Mouse (Mus musculus) embryonic facial prominence, embryonic 12.5 days (tissue): ENCODE data around the gene Prkca. TPM values are rescaled to one million over a fixed set of nuclear protein-coding genes. Genes with fewer than 3 reads are reported as not detected.

ENCODE experiments used
- ATAC-seq: fragments of 200-750 bp; cut with Nextera tagmentation; 2 replicates; pipeline ENCODE4 v1.8.0; 2017; ENCODE audit not compliant: insufficient number of reproducible peaks, insufficient read depth, low FRiP score, low TSS enrichment
- H3K27ac ChIP-seq: fragments of 300-500 bp; sonication (generic); 2 replicates; pipeline ENCODE4 v1.5.1; 2016; ENCODE audit warnings: mild to moderate bottlenecking
- H3K27me3 ChIP-seq: fragments of 300-500 bp; sonication (generic); 2 replicates; pipeline ENCODE4 v1.6.1; 2016; ENCODE audit warnings: mild to moderate bottlenecking, moderate library complexity
- H3K36me3 ChIP-seq: fragments of 300-500 bp; sonication (generic); 2 replicates; pipeline ENCODE4 v1.6.1; 2016; ENCODE audit warnings: mild to moderate bottlenecking
- H3K4me1 ChIP-seq: fragments of 300-500 bp; sonication (generic); 2 replicates; pipeline ENCODE4 v1.6.1; 2016
- H3K4me2 ChIP-seq: fragments of 300-500 bp; sonication (generic); replicated peaks from 2 replicates; pipeline ENCODE4 v1.6.1; 2016; ENCODE audit warnings: mild to moderate bottlenecking, moderate library complexity
- H3K4me3 ChIP-seq: fragments of 300-500 bp; sonication (generic); 2 replicates; pipeline ENCODE4 v1.5.1; 2016; ENCODE audit warnings: mild to moderate bottlenecking
- H3K9ac ChIP-seq: fragments of 300-500 bp; sonication (generic); 2 replicates; pipeline ENCODE4 v1.6.1; 2016; ENCODE audit warnings: mild to moderate bottlenecking, moderate library complexity
- H3K9me3 ChIP-seq: fragments of 300-500 bp; sonication (generic); 2 replicates; pipeline ENCODE4 v1.6.1; 2016; ENCODE audit warnings: mild to moderate bottlenecking, moderate library complexity
- WGBS: fragments of 180-500 bp; shearing (Covaris S2); methylation state at CpG from one replicate; pipeline ENCODE4 v1.1.7; 2016; 5-methylcytosine and 5-hydroxymethylcytosine counted together
- polyA plus RNA-seq: library from polyadenylated mRNA; unstranded; fragments of >200 nt; fragmentation: Nextera tagmentation; extraction: Ambion mirVana; gene quantifications from 2 replicates; pipeline ENCODE4 v1.2.1, GENCODE M21; 2016

Gene Prkca
- polyA plus RNA-seq, 1 experiment from 2014 or later, result 8.5 TPM

DNA sequence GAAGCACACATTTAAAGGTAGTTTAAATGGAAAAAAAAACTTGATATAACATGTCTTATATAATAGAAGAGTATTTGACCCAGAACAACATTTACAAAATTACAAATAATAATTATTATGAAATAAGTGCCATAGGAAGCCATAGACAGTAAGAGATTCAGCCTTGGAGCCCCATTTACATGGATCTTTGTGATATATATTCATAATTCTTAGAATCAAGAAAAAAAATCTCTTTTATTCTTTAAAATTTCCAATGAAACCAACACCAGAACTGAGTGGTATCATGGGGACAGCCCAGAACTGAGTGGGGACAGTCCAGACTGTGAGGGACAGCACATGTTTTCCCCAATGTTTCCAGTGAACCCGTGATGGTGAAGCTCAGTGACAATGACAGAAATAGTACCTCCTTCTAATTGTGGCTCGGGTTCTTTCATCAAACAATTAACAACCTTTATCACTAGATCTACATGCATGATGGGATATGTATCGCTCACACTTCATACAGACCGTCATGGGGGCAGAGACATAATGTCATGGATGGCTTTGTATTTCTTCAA, 144.2 kb downstream of the Prkca start:
- Histone ChIP-seq H3K4me3 (no peak overlapping the region), H3K4me1 (peaks cover 4% of the 10 kb centered on the region; the same call in 1 of the 2 replicates), H3K4me2 (no peak overlapping the region), H3K36me3 (no peaks in the 10 kb centered on the region), H3K9ac (no peak overlapping the region), H3K27ac (no peak overlapping the region), H3K9me3 (no peaks in the 10 kb centered on the region), H3K27me3 (no peaks in the 10 kb centered on the region)
- no peak for ATAC-seq
- WGBS, result 87% methylated on average over 4 of the region's 4 CpGs

- Histone ChIP-seq H3K9ac (no peak overlapping the region), H3K9me3 (no peaks in the 10 kb centered on the region), H3K27me3 (no peaks in the 10 kb centered on the region), H3K36me3 (no peaks in the 10 kb centered on the region), H3K4me3 (no peak overlapping the region), H3K4me2 (no peak overlapping the region), H3K27ac (no peak overlapping the region), H3K4me1 (peaks cover 4% of the 10 kb centered on the region; the same call in 1 of the 2 replicates)
- 70% methylated on average over 5 of the region's 5 CpGs for WGBS
- 0 out of 2 replicates have a peak, but pooled peaks have one; percentile 15 for ATAC-seq
Observed at GRCm38 (mm10) chr11:108198592-108198991, 145.1 kb downstream of the Prkca start.

- H3K27ac ChIP-seq, result no peak overlapping the region
- no peaks in the 10 kb centered on the region for H3K9me3 ChIP-seq
- H3K36me3 ChIP-seq, result no peaks in the 10 kb centered on the region
- no peaks in the 10 kb centered on the region; the same call in 1 of the 2 replicates for H3K4me1 ChIP-seq
- no peak overlapping the region for H3K4me3 ChIP-seq
- H3K4me2 ChIP-seq, result no peak overlapping the region
- no peaks in the 10 kb centered on the region for H3K27me3 ChIP-seq
- no peak overlapping the region for H3K9ac ChIP-seq
- no peak for ATAC-seq
- 56% methylated on average over 9 of the region's 9 CpGs for WGBS
Observed at GRCm38 (mm10) chr11:108197427-108198218, 146.1 kb downstream of the Prkca start.

GRCm38 (mm10) chr11:108196796-108197195, 146.9 kb downstream of the Prkca start:
- 86% methylated on average over 3 of the region's 3 CpGs for WGBS
- H3K9ac ChIP-seq, result no peak overlapping the region
- H3K27ac ChIP-seq, result no peak overlapping the region
- ATAC-seq, result no peak
- no peak overlapping the region for H3K4me2 ChIP-seq
- no peak overlapping the region for H3K4me3 ChIP-seq
- H3K9me3 ChIP-seq, result no peaks in the 10 kb centered on the region
- H3K4me1 ChIP-seq, result no peaks in the 10 kb centered on the region; the same call in 1 of the 2 replicates
- H3K27me3 ChIP-seq, result no peaks in the 10 kb centered on the region
- no peaks in the 10 kb centered on the region for H3K36me3 ChIP-seq

DNA sequence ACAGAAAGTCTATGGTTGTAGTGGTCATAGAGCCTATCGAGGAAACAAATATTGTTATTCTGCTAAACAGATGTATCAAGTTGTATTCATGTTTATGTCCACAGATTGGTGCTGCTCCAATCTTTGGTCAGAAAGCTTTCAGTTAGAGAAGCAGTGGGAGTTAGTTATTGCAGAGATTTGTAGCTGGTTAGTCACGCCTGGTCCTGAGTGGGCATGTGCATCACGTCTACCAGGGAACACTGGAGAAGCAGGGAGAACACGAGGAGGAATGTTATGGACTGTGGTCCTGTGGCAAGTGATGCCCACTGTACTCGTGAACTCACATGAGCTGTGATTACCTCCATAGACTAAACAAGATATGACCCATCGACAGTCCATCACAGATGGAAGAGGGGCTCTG, 153.4 kb downstream of the Prkca start:
- Histone ChIP-seq H3K27me3 (no peaks in the 10 kb centered on the region), H3K9ac (no peak overlapping the region), H3K4me1 (no peaks in the 10 kb centered on the region), H3K27ac (no peak overlapping the region), H3K36me3 (no peaks in the 10 kb centered on the region), H3K4me2 (no peak overlapping the region), H3K4me3 (no peak overlapping the region), H3K9me3 (no peaks in the 10 kb centered on the region)
- 91% methylated on average over 6 of the region's 6 CpGs for WGBS
- no peak for ATAC-seq

DNA sequence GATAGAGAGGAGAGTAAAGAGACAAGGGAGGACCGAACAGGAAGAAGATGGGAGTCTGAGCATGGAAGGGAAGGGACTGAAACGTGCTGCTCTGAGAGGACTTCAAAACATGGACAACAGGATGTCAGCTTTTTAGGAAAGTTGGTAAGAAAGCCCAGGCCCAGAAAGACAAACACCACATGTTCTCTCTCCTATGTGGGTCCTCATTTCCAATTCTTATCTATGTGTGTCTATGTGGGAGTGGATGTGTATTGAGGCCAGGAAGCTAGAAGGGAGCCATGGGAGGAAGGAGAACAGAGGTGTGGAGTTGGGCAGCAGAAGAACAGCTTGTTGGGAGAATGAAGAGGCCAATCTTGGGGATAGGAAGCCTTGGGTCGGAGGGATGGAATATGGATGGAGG, 154.4 kb downstream of the Prkca start:
- Histone ChIP-seq H3K4me1 (no peaks in the 10 kb centered on the region), H3K4me2 (no peak overlapping the region), H3K27ac (no peak overlapping the region), H3K36me3 (no peaks in the 10 kb centered on the region), H3K27me3 (no peaks in the 10 kb centered on the region), H3K4me3 (no peak overlapping the region), H3K9me3 (no peaks in the 10 kb centered on the region), H3K9ac (no peak overlapping the region)
- ATAC-seq, result no peak
- 81% methylated on average over 3 of the region's 3 CpGs for WGBS

DNA sequence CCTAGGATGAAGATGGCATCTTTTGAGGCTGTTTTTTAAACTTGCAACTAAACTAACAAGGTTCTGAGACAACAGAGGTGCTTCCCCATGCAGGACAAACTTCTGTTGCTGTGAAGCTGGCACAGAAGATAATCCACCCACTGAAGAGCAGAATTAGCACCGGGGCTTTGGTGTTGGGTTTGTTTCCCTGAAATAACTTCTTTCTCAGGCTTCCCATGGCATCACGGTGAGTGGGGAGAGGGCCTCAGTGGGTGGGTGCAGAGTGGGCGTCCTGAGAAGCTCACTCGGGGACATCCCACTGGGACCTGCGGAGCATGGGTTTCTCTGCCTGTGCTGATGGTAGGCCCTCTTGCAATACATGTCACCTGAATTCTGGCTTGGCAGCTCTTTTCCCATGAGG, 161.3 kb downstream of the Prkca start:
- Histone ChIP-seq H3K36me3 (no peaks in the 10 kb centered on the region), H3K27me3 (no peaks in the 10 kb centered on the region), H3K4me2 (no peak overlapping the region), H3K4me1 (peaks cover 4% of the 10 kb centered on the region; the same call in 1 of the 2 replicates), H3K4me3 (no peak overlapping the region), H3K27ac (no peak overlapping the region), H3K9ac (no peak overlapping the region), H3K9me3 (no peaks in the 10 kb centered on the region)
- no peak for ATAC-seq
- WGBS, result 80% methylated on average over 5 of the region's 5 CpGs

GRCm38 (mm10) chr11:108181012-108181713, 162.6 kb downstream of the Prkca start:
- H3K9ac ChIP-seq, result no peak overlapping the region

DNA sequence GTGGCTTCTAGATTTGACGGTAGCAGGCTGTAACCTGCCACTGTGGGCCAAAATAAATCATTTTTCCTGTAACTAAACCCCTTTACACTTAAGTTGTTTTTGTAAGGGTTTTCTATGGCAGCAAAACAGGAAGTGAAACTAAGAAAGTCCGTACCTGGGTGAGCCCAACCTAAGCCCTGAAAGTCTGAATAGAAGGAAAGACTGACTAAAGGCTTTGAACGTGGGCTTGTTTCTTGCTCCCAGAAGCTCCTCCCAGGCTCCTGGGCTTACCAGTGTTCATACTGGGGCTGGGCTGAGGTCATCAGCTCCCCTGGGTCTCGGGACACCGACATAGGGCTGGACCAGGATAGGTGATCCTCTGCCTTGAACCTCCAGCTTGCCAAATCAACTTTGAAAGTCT, 164.9 kb downstream of the Prkca start:
- Histone ChIP-seq H3K4me1 (peaks cover 4% of the 10 kb centered on the region; the same call in 1 of the 2 replicates), H3K36me3 (no peaks in the 10 kb centered on the region), H3K4me3 (no peak overlapping the region), H3K9me3 (no peaks in the 10 kb centered on the region), H3K9ac (no peak overlapping the region), H3K27ac (no peak overlapping the region), H3K4me2 (no peak overlapping the region), H3K27me3 (no peaks in the 10 kb centered on the region)
- no peak for ATAC-seq
- WGBS, result 84% methylated on average over 5 of the region's 5 CpGs

More at GRCm38 (mm10) chr11:108181012-108181713, 162.6 kb downstream of the Prkca start:
- H3K36me3 ChIP-seq, result no peaks in the 10 kb centered on the region
- WGBS, result 74% methylated on average over 10 of the region's 10 CpGs
- peaks cover 4% of the 10 kb centered on the region; the same call in 1 of the 2 replicates for H3K4me1 ChIP-seq
- H3K4me2 ChIP-seq, result no peak overlapping the region
- no peak overlapping the region for H3K4me3 ChIP-seq
- no peak for ATAC-seq
- H3K27me3 ChIP-seq, result no peaks in the 10 kb centered on the region
- no peaks in the 10 kb centered on the region for H3K9me3 ChIP-seq
- H3K27ac ChIP-seq, result no peak overlapping the region

DNA sequence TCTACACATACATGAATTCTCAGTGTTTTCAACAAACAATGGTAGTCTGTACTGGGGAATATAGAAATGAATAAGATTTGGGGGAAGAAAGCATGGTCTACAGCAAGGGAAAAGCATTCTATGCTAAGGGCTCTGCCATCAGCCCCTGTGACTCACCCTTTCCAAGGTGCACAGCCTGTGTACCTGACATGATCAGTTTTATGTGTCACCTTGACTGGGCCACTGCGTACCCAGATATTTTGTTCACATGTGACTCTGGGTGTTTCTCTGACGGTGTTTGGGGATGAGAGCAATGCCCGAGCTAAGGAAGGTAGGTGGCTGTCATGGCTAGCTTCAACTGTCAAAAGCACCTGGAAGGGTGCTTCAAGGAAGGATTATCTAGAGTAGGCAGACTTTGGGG, 165.5 kb downstream of the Prkca start:
- ATAC-seq, result no peak
- Histone ChIP-seq H3K4me1 (peaks cover 4% of the 10 kb centered on the region; the same call in 1 of the 2 replicates), H3K9me3 (no peaks in the 10 kb centered on the region), H3K4me3 (no peak overlapping the region), H3K36me3 (no peaks in the 10 kb centered on the region), H3K4me2 (no peak overlapping the region), H3K9ac (no peak overlapping the region), H3K27ac (no peak overlapping the region), H3K27me3 (no peaks in the 10 kb centered on the region)
- 90% methylated on average over 3 of the region's 3 CpGs for WGBS

GRCm38 (mm10) chr11:108176715-108177114, 167.0 kb downstream of the Prkca start:
- Histone ChIP-seq H3K4me3 (no peak overlapping the region), H3K36me3 (no peaks in the 10 kb centered on the region), H3K4me1 (peaks cover 4% of the 10 kb centered on the region; the same call in 1 of the 2 replicates), H3K27ac (no peak overlapping the region), H3K4me2 (no peak overlapping the region), H3K9ac (no peak overlapping the region), H3K9me3 (no peaks in the 10 kb centered on the region), H3K27me3 (no peaks in the 10 kb centered on the region)
- 84% methylated on average over 5 of the region's 5 CpGs for WGBS
- no peak for ATAC-seq

- no peak for ATAC-seq
- WGBS, result 88% methylated on average over 5 of the region's 5 CpGs
- H3K36me3 ChIP-seq, result no peaks in the 10 kb centered on the region
Observed at GRCm38 (mm10) chr11:108171917-108172316, 171.8 kb downstream of the Prkca start.

More at GRCm38 (mm10) chr11:108171917-108172316, 171.8 kb downstream of the Prkca start:
- Histone ChIP-seq H3K4me2 (no peak overlapping the region), H3K4me3 (no peak overlapping the region), H3K9ac (no peak overlapping the region), H3K27ac (no peak overlapping the region), H3K27me3 (no peaks in the 10 kb centered on the region), H3K9me3 (no peaks in the 10 kb centered on the region), H3K4me1 (no peaks in the 10 kb centered on the region)
